Mouse (Mus musculus): ENCODE measurements around the gene Mcur1. TPM values are rescaled to one million over a fixed set of nuclear protein-coding genes. Genes with fewer than 3 reads are reported as not detected.

Gene Mcur1
- polyA plus RNA-seq (2012; ENCODE audit: insufficient read depth, insufficient read length, low replicate concordance, missing spikeins) = not detected in 2 replicates

GRCm38 (mm10) chr13:43559711-43560457, at the start of gene Mcur1:
Mcur1 (minus strand) TSS chr13:43560191.
- Histone ChIP-seq H3K4me1 (ENCODE audit: control insufficient read depth, insufficient read depth, low read length) (peaks cover 3% of the 10 kb centered on the region), H3K27ac (ENCODE audit: insufficient read depth, low read depth, low read length) (peak within 1 kb of the TSS; percentile 74), H3K4me3 (ENCODE audit: insufficient read depth, low read depth, low read length) (peak within 1 kb of the TSS; percentile 82)
- TF ChIP-seq POLR2A (IDR thresholded peaks at IDR 0.05; ENCODE audit: insufficient read depth, low read depth, low read length) (peak; percentile 64), CTCF (IDR thresholded peaks at IDR 0.05; ENCODE audit: insufficient read depth, low read depth, low read length) (no peak)
- WGBS = under 1% methylated on average over 100 of the region's 100 CpGs

DNA sequence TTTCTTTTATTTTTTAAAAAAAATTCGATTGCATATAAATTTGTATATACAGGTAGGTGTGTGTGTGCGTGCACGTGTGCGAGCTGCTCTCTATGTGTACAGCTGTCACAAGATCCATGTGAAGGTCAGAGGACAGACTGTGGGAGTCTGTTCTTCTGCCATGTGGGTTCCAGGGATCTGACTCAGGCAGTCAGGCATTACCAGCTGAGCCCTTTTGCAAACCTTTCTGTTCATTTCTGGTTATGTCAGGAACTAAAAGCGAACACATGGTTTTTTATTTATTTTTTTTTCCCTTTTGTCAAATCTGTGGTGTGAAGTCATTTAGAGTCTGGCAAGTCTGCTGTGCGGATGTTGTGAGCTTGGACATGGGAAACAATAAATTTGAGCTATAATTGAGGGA, 48.9 kb upstream of the Mcur1 start:
- no peaks in the 10 kb centered on the region for H3K4me1 ChIP-seq (ENCODE audit: control insufficient read depth, insufficient read depth, low read length)
- no peak overlapping the region for H3K4me3 ChIP-seq (ENCODE audit: insufficient read depth, low read depth, low read length)
- TF ChIP-seq POLR2A (IDR thresholded peaks at IDR 0.05; ENCODE audit: insufficient read depth, low read depth, low read length) = no peak
- no peak for TF ChIP-seq CTCF (IDR thresholded peaks at IDR 0.05; ENCODE audit: insufficient read depth, low read depth, low read length)
- no peak overlapping the region for H3K27ac ChIP-seq (ENCODE audit: insufficient read depth, low read depth, low read length)
- WGBS = 85% methylated on average over 6 of the region's 6 CpGs

DNA sequence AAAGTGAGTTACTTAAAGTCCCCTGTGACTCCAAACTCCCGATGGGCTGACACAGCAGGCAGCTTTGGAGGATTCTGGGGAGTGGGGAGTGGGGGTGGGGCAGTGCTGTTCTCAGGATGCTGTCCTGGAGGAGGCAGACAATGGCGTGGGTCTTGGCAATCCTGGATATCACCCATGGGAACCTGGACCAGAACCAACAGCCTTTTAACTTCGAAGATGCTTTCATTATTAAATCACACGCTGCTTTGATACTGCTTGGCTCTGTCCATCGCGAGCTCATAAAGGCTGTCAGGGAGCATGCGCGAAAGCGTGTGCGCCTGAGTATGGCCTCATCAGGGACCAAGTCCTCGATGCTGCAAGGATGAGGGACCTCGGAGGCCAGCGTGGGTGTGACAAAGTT, 43.1 kb upstream of the Mcur1 start:
- Histone ChIP-seq H3K4me1 (ENCODE audit: control insufficient read depth, insufficient read depth, low read length) (peaks cover 8% of the 10 kb centered on the region), H3K27ac (ENCODE audit: insufficient read depth, low read depth, low read length) (no peak overlapping the region), H3K4me3 (ENCODE audit: insufficient read depth, low read depth, low read length) (no peak overlapping the region)
- TF ChIP-seq CTCF (IDR thresholded peaks at IDR 0.05; ENCODE audit: insufficient read depth, low read depth, low read length) (no peak), POLR2A (IDR thresholded peaks at IDR 0.05; ENCODE audit: insufficient read depth, low read depth, low read length) (no peak)
- WGBS = 36% methylated on average over 13 of the region's 13 CpGs

DNA sequence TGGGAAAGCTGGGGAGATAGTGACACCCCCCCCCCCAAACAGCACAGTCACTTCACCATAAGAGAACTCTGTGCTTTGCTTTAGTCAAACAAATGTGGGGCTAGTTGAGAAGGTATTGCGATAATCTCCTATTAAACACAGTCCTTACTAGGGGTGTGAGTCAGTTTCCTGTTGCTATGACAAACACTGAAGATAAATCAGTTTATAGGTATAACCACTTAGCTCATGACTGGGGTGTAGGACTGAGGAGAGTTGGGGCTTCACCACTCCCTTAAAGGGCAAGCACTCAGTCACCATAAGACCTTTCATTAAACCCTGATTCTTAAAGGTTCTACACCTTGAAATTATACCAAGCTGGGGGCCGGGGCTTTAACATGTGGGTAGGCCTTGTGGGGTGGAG, 42.4 kb upstream of the Mcur1 start:
- TF ChIP-seq POLR2A (IDR thresholded peaks at IDR 0.05; ENCODE audit: insufficient read depth, low read depth, low read length) (no peak), CTCF (IDR thresholded peaks at IDR 0.05; ENCODE audit: insufficient read depth, low read depth, low read length) (no peak)
- WGBS = 96% methylated on average over 2 of the region's 2 CpGs
- Histone ChIP-seq H3K4me3 (ENCODE audit: insufficient read depth, low read depth, low read length) (no peak overlapping the region), H3K27ac (ENCODE audit: insufficient read depth, low read depth, low read length) (no peak overlapping the region), H3K4me1 (ENCODE audit: control insufficient read depth, insufficient read depth, low read length) (peaks cover 8% of the 10 kb centered on the region)

DNA sequence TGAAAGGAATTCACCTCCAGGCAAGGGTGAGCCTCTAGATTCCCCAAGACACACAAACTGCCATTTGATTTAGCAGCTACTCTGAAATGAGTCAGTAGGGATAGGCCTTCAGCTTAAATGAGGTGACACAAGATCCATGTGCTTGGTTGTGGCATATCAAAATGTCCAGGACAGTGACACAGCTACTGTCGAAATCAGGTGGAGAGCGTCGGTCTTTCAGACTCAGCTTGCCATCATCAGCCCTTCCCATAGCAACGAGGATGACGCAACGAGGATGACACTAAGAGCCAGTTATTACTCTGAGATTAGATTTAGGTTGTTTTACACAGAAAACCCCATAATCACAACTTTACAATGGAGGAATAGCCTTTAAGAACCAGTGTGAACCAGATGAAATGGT, 41.0 kb upstream of the Mcur1 start:
- Histone ChIP-seq H3K4me1 (ENCODE audit: control insufficient read depth, insufficient read depth, low read length) (peaks cover 8% of the 10 kb centered on the region), H3K27ac (ENCODE audit: insufficient read depth, low read depth, low read length) (no peak overlapping the region), H3K4me3 (ENCODE audit: insufficient read depth, low read depth, low read length) (no peak overlapping the region)
- no peak for TF ChIP-seq CTCF (IDR thresholded peaks at IDR 0.05; ENCODE audit: insufficient read depth, low read depth, low read length)
- no peak for TF ChIP-seq POLR2A (IDR thresholded peaks at IDR 0.05; ENCODE audit: insufficient read depth, low read depth, low read length)
- 96% methylated on average over 6 of the region's 6 CpGs for WGBS

DNA sequence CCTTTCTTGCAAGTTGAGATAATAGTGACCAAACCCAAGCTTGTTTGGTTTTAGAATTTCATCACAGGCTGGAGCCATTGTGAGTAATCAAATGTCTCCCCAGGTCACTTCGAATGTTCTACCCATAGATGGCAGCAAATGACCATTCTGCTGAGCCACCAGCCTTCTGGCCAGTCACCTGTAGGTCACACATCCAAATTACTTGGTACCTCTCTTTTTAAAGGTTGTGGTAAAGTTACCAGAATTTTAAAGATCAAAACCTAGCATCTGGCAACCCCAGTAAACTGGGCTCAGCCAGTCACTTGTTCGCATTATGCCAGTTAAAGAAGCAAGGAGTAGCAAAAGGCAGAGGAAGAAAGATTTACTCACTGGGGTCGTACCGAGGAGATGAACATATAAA, 35.9 kb upstream of the Mcur1 start:
- no peak overlapping the region for H3K4me3 ChIP-seq (ENCODE audit: insufficient read depth, low read depth, low read length)
- 69% methylated on average over 4 of the region's 4 CpGs for WGBS
- TF ChIP-seq POLR2A (IDR thresholded peaks at IDR 0.05; ENCODE audit: insufficient read depth, low read depth, low read length) (no peak), CTCF (IDR thresholded peaks at IDR 0.05; ENCODE audit: insufficient read depth, low read depth, low read length) (no peak)
- H3K27ac ChIP-seq (ENCODE audit: insufficient read depth, low read depth, low read length) = no peak overlapping the region
- H3K4me1 ChIP-seq (ENCODE audit: control insufficient read depth, insufficient read depth, low read length) = 0 out of 2 replicates have a peak, but pooled peaks cover 3% of the 10 kb centered on the region

DNA sequence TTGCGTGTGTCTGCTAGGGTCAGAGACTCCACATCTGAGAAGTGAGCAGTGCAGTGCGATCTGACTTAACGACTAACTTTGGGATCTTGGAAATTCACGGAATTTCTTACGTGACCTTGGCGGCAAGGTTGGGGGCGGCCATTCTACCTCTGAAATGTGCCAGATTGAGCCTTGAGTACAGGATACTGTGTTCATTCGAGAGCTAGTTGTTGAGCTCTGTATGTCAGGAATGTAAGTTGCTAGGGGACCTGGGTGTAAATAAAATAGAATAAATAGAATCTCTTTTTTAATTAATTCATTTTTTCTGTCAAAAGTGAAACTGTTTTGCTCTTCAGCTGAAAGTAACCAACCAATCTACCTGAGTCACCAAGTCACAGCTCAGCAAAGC, 32.7 kb upstream of the Mcur1 start:
- Histone ChIP-seq H3K4me3 (ENCODE audit: insufficient read depth, low read depth, low read length) (no peak overlapping the region), H3K27ac (ENCODE audit: insufficient read depth, low read depth, low read length) (no peak overlapping the region), H3K4me1 (ENCODE audit: control insufficient read depth, insufficient read depth, low read length) (0 out of 2 replicates have a peak, but pooled peaks cover 3% of the 10 kb centered on the region)
- 64% methylated on average over 8 of the region's 8 CpGs for WGBS
- no peak for TF ChIP-seq CTCF (IDR thresholded peaks at IDR 0.05; ENCODE audit: insufficient read depth, low read depth, low read length)

- H3K4me3 ChIP-seq (ENCODE audit: insufficient read depth, low read depth, low read length) = no peak overlapping the region
Observed at GRCm38 (mm10) chr13:43591828-43592680, 32.1 kb upstream of the Mcur1 start.

More at GRCm38 (mm10) chr13:43591828-43592680, 32.1 kb upstream of the Mcur1 start:
- H3K27ac ChIP-seq (ENCODE audit: insufficient read depth, low read depth, low read length) = no peak overlapping the region
- 49% methylated on average over 28 of the region's 28 CpGs for WGBS
- TF ChIP-seq CTCF (IDR thresholded peaks at IDR 0.05; ENCODE audit: insufficient read depth, low read depth, low read length) (no peak), POLR2A (IDR thresholded peaks at IDR 0.05; ENCODE audit: insufficient read depth, low read depth, low read length) (no peak)
- 0 out of 2 replicates have a peak, but pooled peaks cover 3% of the 10 kb centered on the region for H3K4me1 ChIP-seq (ENCODE audit: control insufficient read depth, insufficient read depth, low read length)

All from olfactory bulb, adult 2 months (tissue).